Mouse (Mus musculus) mesoderm, embryonic 11.5 days (tissue): Measurements from ENCODE around the gene Pdha1.

Experiments
- DNase-seq: peaks from one replicate; pipeline ENCODE4 v3.0.0-alpha.2; 2012; ENCODE audit warnings: low read depth, low spot score

Pdha1 gene

GRCm38 (mm10) chrX:160137861-160138717 lies at the start of gene Pdha1:
TSS of gene Pdha1 (minus strand) at chrX:160138413.
- DNase-seq, result peak; percentile 87

GRCm38 (mm10) chrX:160179032-160179431 lies 40.8 kb upstream of the Pdha1 start:
- no peak for DNase-seq

GRCm38 (mm10) chrX:160170150-160170549 lies 31.9 kb upstream of the Pdha1 start:
- peak; percentile 63 for DNase-seq

DNA sequence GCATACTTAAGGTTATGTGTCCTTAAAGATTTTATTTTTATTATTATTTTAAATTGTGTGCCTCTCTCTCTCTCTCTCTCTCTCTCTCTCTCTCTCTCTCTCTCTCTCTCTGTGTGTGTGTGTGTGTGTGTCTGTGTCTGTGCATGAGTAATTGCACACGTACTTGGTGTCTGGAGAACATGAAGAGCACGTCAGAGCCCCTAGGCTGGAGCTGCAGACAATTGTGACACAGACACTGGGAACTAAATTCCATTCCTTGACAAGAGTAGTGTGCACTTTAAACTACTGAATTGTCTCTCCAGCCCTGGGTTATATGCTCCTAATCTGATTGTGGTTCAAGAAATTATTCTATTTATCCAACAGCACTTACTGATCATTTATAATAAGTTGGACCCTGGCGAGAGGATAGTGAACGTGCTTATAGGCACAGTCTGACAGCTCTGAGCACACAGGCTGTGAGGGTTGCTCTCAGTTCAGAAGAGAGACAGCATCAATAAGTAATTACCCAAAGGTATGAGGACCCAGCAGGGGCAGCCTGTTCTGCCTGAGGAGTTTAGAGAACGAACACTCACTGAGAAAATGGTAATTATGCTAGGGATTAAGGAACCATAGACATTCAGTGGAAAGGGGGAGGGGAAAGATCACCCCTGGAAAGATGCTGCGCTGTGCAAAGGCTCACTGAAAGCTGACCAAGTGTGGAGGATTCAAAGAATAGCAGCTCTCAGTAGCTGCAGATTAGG lies 28.2 kb upstream of the Pdha1 start:
- no peak for DNase-seq

GRCm38 (mm10) chrX:160164259-160164658 lies 26.0 kb upstream of the Pdha1 start:
- DNase-seq, result no peak

GRCm38 (mm10) chrX:160153147-160153815 lies 15.1 kb upstream of the Pdha1 start:
- DNase-seq, result peak; percentile 26

- no peak for DNase-seq
These were observed 10.6 kb upstream of the Pdha1 start for GRCm38 (mm10) chrX:160148859-160149258.

DNA sequence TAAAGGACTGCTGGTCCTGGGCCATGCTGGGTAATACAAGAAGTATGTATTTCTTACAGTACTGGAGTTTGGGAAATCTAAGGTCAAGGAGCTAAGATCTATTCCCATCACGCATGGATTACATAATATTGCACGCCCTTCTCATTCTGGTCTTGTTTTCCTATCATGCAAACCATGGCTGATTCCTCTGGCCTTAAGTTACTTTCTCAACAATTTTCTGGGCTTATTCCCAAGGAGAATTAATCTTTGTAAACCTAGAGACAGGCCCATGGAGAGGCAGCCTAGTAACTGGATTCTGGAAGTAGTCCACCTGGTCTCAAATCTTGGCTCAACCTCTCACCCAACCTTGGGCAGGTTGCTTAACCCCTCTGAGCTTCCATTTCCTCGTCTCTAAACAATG lies 9.2 kb upstream of the Pdha1 start:
- DNase-seq, result no peak

DNA sequence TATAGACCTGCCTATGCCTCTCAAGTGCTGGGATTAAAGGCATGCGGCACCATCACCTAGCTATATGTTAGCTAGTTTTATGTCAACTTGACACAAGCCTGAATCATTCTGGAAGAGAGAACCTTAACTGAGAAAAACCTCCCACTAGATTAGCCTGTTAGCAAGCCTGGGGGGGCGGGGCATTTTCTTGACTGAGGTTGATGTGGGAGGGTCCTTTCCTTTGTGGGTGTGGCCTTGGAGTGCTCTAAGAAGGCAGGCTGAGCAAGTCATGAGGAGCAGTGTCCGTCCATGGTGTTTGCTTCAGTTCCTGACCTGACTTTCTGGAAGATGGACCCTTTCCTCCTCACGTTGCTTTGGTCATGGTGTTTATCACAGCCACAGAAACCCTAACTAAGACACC lies 8.6 kb upstream of the Pdha1 start:
- no peak for DNase-seq

GRCm38 (mm10) chrX:160137177-160137860 lies 894 bp downstream of the Pdha1 start:
- no peak for DNase-seq

GRCm38 (mm10) chrX:160136153-160136552 lies 2.1 kb downstream of the Pdha1 start:
- no peak for DNase-seq

DNA sequence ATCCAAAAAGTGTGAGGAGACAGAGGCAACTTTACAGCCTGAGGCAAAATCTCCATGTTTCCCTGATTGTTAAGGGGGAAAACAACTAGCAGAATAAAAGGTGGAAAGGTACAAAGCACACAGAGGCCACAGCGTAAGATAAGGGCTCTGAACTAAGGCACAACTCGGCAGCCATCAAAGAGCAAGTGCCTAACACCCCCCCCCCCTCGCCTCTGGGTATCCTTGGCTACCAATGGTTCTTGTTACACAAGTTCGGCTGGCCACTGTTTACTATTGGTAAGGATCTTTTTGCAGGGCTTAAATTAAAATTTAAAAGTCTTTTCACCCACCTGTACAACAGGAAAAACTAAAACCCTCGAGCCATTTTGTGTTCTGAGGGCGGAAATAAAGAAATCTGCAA lies 2.5 kb downstream of the Pdha1 start:
- DNase-seq, result no peak

- no peak for DNase-seq
These were observed 3.9 kb downstream of the Pdha1 start for GRCm38 (mm10) chrX:160134136-160134843.

- DNase-seq, result peak; percentile 52
These were observed 21.6 kb downstream of the Pdha1 start for GRCm38 (mm10) chrX:160116658-160117057.

DNA sequence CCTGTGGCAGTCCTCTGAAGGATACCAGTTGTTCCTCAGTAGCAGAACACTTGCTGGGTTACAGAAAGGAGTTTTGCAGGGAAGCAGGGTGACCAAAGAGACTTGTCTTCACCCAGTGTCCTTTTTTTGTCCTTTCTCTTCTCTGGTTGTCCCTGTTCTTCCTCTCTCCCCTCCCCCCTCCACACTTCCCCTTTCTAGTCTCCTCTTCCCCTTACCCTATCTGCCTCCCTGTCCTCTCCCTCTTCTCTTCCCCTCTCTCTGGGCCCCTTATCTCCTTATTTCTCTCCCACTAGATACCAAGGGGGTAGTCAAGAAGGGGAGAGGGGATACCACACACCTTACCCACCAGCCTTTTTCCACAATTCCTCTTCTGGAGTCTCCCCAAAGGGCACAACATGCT lies 22.1 kb downstream of the Pdha1 start:
- DNase-seq, result no peak

GRCm38 (mm10) chrX:160113777-160114176 lies 24.4 kb downstream of the Pdha1 start:
- DNase-seq, result no peak

- no peak for DNase-seq
These were observed 30.4 kb downstream of the Pdha1 start for GRCm38 (mm10) chrX:160107817-160108216.

GRCm38 (mm10) chrX:160091973-160092372 lies 46.2 kb downstream of the Pdha1 start:
- no peak for DNase-seq
